Mouse (Mus musculus) forebrain, embryonic 11.5 days (tissue): Measurements from ENCODE around the gene Acot3. TPM values are rescaled to one million over a fixed set of nuclear protein-coding genes. Genes with fewer than 3 reads are reported as not detected.
A peak's percentile ranks its signal among the peaks of the same experiment; 100 is the strongest.
"Not testable (repeated sequence)": the region's sequence is repeated elsewhere in the genome, so short reads cannot be mapped to it uniquely, and the experiment has no call there.

ENCODE experiments used
- ATAC-seq: fragments of 200-750 bp; cut with Nextera tagmentation; replicated peaks from 2 replicates; pipeline ENCODE4 v1.8.0; 2017; ENCODE audit warnings: moderate TSS enrichment; ENCODE audit not compliant: low FRiP score
- DNase-seq: peaks from one replicate; pipeline ENCODE4 v3.0.0-alpha.2; 2017; ENCODE audit warnings: low spot score
- H3K27ac ChIP-seq: fragments of 300-500 bp; sonication (generic); 2 replicates; pipeline ENCODE4 v1.5.1; 2014; ENCODE audit warnings: low read depth, low read length
- H3K27me3 ChIP-seq: fragments of 300-500 bp; sonication (generic); 2 replicates; pipeline ENCODE4 v1.6.1; 2014; ENCODE audit warnings: mild to moderate bottlenecking, low read length, mixed read lengths; ENCODE audit not compliant: control insufficient read depth, insufficient read depth
- H3K36me3 ChIP-seq: fragments of 300-500 bp; sonication (generic); 2 replicates; pipeline ENCODE4 v1.6.1; 2014; ENCODE audit warnings: mild to moderate bottlenecking, low read length, moderate library complexity, mixed read lengths; ENCODE audit not compliant: control insufficient read depth, insufficient read depth
- H3K4me1 ChIP-seq: fragments of 300-500 bp; sonication (generic); replicated peaks from 2 replicates; pipeline ENCODE4 v1.6.1; 2014; ENCODE audit warnings: low read length, mixed read lengths; ENCODE audit not compliant: control insufficient read depth, insufficient read depth
- H3K4me2 ChIP-seq: fragments of 300-500 bp; sonication (generic); 2 replicates; pipeline ENCODE4 v1.6.1; 2014; ENCODE audit warnings: low read depth, mild to moderate bottlenecking, low read length, moderate library complexity, mixed read lengths; ENCODE audit not compliant: severe bottlenecking
- H3K4me3 ChIP-seq: fragments of 300-500 bp; sonication (generic); 2 replicates; pipeline ENCODE4 v1.5.1; 2014; ENCODE audit warnings: low read depth, low read length
- H3K9ac ChIP-seq: fragments of 300-500 bp; sonication (generic); 2 replicates; pipeline ENCODE4 v1.6.1; 2014; ENCODE audit warnings: low read length
- H3K9me3 ChIP-seq: fragments of 300-500 bp; sonication (generic); 2 replicates; pipeline ENCODE4 v1.6.1; 2016; ENCODE audit warnings: low read length, mixed read lengths; ENCODE audit not compliant: control insufficient read depth
- WGBS: fragments of 180-500 bp; shearing (Covaris S2); extraction: QIAGEN DNeasy Blood & Tissue Kit; methylation state at CpG from one replicate; pipeline ENCODE4 v1.1.7; 2014; 5-methylcytosine and 5-hydroxymethylcytosine counted together
- polyA plus RNA-seq: library from polyadenylated mRNA; unstranded; fragments of >200 nt; fragmentation: Nextera tagmentation; extraction: Ambion mirVana; gene quantifications from 2 replicates; pipeline ENCODE4 v1.2.1, GENCODE M21; 2014

Acot3 gene
- polyA plus RNA-seq, 1 experiment from 2014 or later, result 0.23 TPM

DNA sequence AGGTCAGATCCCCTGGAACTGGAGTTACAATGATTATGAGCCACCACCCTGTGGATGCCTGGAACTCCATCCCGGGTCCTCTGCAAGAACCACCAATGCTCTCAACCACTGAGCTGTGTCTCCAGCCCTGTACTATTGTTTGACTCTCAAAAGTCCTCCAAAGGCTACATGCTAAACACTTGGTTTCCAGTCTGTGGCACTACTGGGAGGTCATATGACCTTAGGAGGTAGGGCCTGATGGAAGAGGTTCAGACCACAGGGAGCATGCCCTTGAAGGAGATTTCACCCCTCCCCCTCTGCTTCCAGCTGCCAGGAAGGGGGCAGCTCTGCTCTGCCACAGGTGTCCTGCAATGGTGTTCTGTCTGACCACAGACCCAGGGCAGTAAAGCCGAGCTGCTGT is 18.6 kb upstream of the Acot3 start:
- H3K27ac ChIP-seq, H3K4me2 ChIP-seq, H3K9me3 ChIP-seq, DNase-seq, H3K4me1 ChIP-seq, ATAC-seq, H3K36me3 ChIP-seq, H3K4me3 ChIP-seq, H3K9ac ChIP-seq, H3K27me3 ChIP-seq: not testable (repeated sequence)
- 83% methylated on average over 2 of the region's 2 CpGs for WGBS

DNA sequence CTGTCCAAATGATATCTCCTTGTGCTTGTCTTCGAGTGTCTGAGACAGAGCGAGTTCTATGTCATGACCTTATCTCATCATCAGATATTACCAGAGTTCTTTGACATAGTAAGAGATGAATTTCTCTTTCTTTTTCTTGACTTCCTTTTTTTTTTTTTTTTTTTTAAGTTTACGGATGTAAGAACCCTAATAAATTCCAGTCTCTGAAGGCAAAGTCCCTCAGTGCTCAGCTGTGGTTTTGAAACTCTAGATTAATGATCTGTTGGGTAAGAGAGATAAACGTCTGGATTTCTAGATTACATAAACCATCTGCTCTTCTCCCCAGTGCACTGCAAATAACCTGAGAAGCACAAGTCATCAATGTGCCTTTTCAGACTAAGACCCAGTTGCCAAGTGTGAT is 17.8 kb upstream of the Acot3 start:
- Histone ChIP-seq H3K9ac (no peak overlapping the region), H3K27ac (no peak overlapping the region), H3K36me3 (no peaks in the 10 kb centered on the region), H3K4me1 (no peaks in the 10 kb centered on the region), H3K9me3 (no peaks in the 10 kb centered on the region), H3K4me2 (no peak overlapping the region), H3K27me3 (no peaks in the 10 kb centered on the region), H3K4me3 (no peak overlapping the region)
- 86% methylated on average over 4 of the region's 4 CpGs for WGBS
- no peak for ATAC-seq
- DNase-seq, result no peak

DNA sequence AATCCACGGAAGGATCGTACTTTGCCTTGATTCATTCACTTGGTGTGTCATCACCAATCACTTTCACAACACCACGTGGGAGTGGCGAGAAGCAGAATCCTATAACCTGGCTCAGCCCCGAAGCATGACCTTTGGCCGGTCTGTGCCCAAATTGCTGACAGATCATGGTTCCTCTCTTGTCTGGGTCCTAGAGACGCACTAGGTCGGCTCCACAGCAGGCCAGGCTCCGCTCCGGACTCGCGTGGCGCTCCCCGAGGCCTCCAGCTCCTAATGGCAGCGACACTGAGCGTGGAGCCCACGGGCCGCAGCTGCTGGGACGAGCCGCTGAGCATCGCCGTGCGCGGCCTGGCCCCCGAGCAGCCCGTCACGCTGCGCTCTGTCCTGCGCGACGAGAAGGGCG is 13.7 kb upstream of the Acot3 start, which contains the start of gene Acot4:
Gene Acot4, plus strand, starts transcription at position 139 of the 400 bp plus-strand sequence.
- not testable (repeated sequence) for H3K27me3 ChIP-seq, H3K36me3 ChIP-seq, H3K9me3 ChIP-seq, H3K4me1 ChIP-seq, H3K27ac ChIP-seq, ATAC-seq
- peak within 1 kb of the TSS; percentile 54 for H3K4me2 ChIP-seq
- DNase-seq, result peak; percentile 53
- H3K9ac ChIP-seq, result peak within 1 kb of the TSS; percentile 49; the same call in 1 of the 2 replicates
- 13% methylated on average over 27 of the region's 32 CpGs for WGBS
- H3K4me3 ChIP-seq, result peak within 1 kb of the TSS; percentile 35

DNA sequence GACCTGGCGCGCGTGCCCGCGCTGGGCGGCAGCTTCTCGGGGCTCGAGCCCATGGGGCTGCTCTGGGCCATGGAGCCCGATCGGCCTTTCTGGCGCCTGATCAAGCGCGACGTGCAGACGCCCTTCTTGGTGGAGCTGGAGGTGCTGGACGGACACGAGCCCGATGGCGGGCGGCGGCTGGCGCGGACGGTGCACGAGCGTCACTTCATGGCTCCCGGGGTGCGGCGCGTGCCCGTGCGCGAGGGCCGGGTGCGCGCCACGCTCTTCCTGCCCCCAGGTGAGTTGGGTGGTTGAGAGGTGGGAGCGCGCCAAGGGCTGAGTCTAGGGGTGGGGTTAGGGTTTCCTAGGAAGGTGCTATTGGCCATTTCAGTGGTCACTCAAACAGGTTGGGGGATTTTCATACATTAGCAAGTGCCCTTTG is 13.2 kb upstream of the Acot3 start, which contains the start of gene Gm49366:
Gene Gm49366, plus strand, starts transcription at position 245 of the 421 bp plus-strand sequence.
- not testable (repeated sequence) for H3K4me1 ChIP-seq, H3K27me3 ChIP-seq, ATAC-seq, H3K27ac ChIP-seq, H3K9me3 ChIP-seq, H3K36me3 ChIP-seq
- Histone ChIP-seq H3K9ac (peak within 1 kb of the TSS; percentile 49; the same call in 1 of the 2 replicates), H3K4me2 (peak within 1 kb of the TSS; percentile 54), H3K4me3 (peak within 1 kb of the TSS; percentile 35)
- DNase-seq, result peak; percentile 56
- 2% methylated on average over 39 of the region's 39 CpGs for WGBS

GRCm38 (mm10) chr12:84042248-84042647 is 9.7 kb upstream of the Acot3 start:
- WGBS, result 89% methylated on average over 5 of the region's 5 CpGs
- no peak overlapping the region for H3K4me2 ChIP-seq
- DNase-seq, result no peak
- H3K4me1 ChIP-seq, result no peaks in the 10 kb centered on the region
- H3K4me3 ChIP-seq, result no peak overlapping the region
- H3K36me3 ChIP-seq, result no peaks in the 10 kb centered on the region
- H3K27ac ChIP-seq, result no peak overlapping the region
- no peaks in the 10 kb centered on the region for H3K27me3 ChIP-seq
- ATAC-seq, result no peak
- no peak overlapping the region for H3K9ac ChIP-seq
- H3K9me3 ChIP-seq, result no peaks in the 10 kb centered on the region

DNA sequence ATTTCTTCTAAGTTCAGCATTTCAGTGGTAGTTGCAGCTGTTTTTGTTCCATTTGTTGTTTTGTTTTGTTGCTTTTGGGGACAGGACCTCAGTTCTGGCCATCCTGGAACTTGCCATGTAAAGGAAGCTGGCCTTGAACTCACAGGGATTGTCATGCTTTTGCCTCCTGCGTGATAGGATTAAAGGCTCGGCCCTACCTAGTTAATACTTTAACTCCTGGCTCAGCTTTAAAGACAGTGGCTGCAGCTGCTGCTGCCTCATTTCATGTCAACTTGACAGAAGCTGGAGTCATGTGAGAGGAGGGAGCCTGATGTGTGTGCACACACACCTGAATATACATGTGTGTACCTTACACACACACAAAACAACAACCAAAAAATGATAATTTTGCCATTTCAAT is 7.9 kb upstream of the Acot3 start:
- H3K4me2 ChIP-seq, result no peak overlapping the region
- 63% methylated on average over 2 of the region's 2 CpGs for WGBS
- ATAC-seq (no peak), DNase-seq (no peak)
- H3K27ac ChIP-seq, result no peak overlapping the region
- no peaks in the 10 kb centered on the region for H3K4me1 ChIP-seq
- no peaks in the 10 kb centered on the region for H3K36me3 ChIP-seq
- peaks cover 2% of the 10 kb centered on the region; the same call in 1 of the 2 replicates for H3K9me3 ChIP-seq
- H3K9ac ChIP-seq, result no peak overlapping the region
- no peak overlapping the region for H3K4me3 ChIP-seq
- no peaks in the 10 kb centered on the region for H3K27me3 ChIP-seq

DNA sequence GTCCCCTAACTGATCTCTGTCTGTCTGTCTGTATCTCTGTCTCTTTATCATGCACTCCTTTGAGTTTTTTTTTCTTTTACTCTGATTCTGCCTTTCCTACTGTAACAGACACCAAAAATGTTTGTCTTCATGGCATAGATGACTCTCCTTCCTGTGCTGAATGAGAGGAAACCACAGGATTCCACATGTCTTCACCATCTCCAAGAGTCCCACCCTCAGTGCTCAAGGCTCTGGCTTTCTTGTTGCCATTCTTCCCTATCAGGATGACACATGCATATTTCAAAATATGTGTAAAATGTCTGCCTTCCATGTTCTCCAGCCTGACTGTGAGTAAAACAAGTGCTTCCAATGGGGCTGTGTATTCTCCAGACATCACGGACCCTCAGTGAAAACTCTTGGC is 5.0 kb upstream of the Acot3 start:
- WGBS, result 93% methylated on average over 1 of the region's 1 CpGs
- H3K27ac ChIP-seq, result no peak overlapping the region
- no peaks in the 10 kb centered on the region for H3K4me1 ChIP-seq
- no peak overlapping the region for H3K4me3 ChIP-seq
- ATAC-seq (no peak), DNase-seq (no peak)
- H3K27me3 ChIP-seq, result no peaks in the 10 kb centered on the region
- H3K36me3 ChIP-seq, result no peaks in the 10 kb centered on the region
- no peak overlapping the region for H3K9ac ChIP-seq
- H3K4me2 ChIP-seq, result no peak overlapping the region
- peaks cover 2% of the 10 kb centered on the region; the same call in 1 of the 2 replicates for H3K9me3 ChIP-seq

DNA sequence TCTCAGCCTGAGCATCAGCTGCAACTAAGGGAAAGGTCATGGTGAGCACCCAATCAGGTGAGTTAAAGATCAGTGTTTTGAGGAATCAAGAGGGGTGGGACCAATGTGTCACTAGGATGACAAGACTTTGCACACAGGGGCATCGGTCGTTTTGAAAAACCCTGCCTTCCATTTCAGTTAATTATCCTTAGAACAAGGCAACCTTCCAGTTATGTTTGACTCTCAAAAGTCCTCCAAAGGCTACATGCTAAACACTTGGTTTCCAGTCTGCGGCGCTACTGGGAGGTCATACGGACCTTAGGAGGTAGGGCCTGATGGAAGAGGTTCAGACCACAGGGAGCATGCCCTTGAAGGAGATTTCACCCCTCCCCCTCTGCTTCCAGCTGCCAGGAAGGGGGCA is 1.2 kb upstream of the Acot3 start:
- not testable (repeated sequence) for DNase-seq, H3K27ac ChIP-seq, H3K9me3 ChIP-seq, ATAC-seq, H3K4me2 ChIP-seq, H3K36me3 ChIP-seq, H3K9ac ChIP-seq, H3K4me1 ChIP-seq, H3K4me3 ChIP-seq
- WGBS, result 89% methylated on average over 5 of the region's 5 CpGs
- peaks cover 15% of the 10 kb centered on the region for H3K27me3 ChIP-seq

DNA sequence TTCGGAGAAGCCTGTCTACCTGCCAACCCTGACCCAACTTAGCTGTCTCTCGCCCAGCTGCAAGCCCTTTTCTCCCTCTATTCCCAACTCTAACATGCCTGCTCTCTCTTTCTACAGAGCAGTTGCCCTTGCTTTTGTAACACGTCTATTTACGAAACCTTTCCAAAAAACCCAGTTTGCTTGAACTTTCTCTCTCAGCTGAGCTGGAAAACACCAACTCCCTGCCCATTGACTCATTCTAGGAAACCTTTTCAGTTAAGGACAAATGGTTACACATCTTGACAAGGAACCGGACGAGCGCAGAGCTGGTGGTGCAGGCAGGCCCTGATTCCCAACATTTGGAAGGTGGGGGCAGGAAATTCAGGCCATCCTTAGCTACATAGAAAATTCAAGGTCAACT is 665 bp downstream of the Acot3 start:
- Histone ChIP-seq H3K4me3 (no peak overlapping the region), H3K9ac (no peak overlapping the region), H3K27ac (no peak overlapping the region), H3K9me3 (peaks cover under 1% of the 10 kb centered on the region; the same call in 1 of the 2 replicates), H3K4me2 (no peak overlapping the region), H3K36me3 (no peaks in the 10 kb centered on the region), H3K4me1 (peaks cover 2% of the 10 kb centered on the region; the same call in 1 of the 2 replicates), H3K27me3 (peaks cover 15% of the 10 kb centered on the region)
- ATAC-seq, result no peak
- WGBS, result 89% methylated on average over 7 of the region's 7 CpGs
- DNase-seq, result no peak
